Mouse (Mus musculus) retina, adult 2 months (tissue): Measurements from ENCODE around the gene Suz12.
"Not testable (repeated sequence)": the region's sequence is repeated elsewhere in the genome, so short reads cannot be mapped to it uniquely, and the experiment has no call there.

Source experiments
- DNase-seq: peaks from one replicate; pipeline ENCODE4 v3.0.0-alpha.2; 2012; ENCODE audit warnings: low read depth, low spot score

Gene Suz12

GRCm38 (mm10) chr11:79992035-79992591 is 793 bp upstream of the Suz12 start:
- no peak for DNase-seq

GRCm38 (mm10) chr11:79993356-79994270 is 707 bp downstream of the Suz12 start:
- no peak for DNase-seq

GRCm38 (mm10) chr11:79994271-79994988 is 1.5 kb downstream of the Suz12 start:
- no peak for DNase-seq

GRCm38 (mm10) chr11:80016533-80016932 is 23.6 kb downstream of the Suz12 start:
- DNase-seq, result not testable (repeated sequence)

- DNase-seq, result no peak
Measured at GRCm38 (mm10) chr11:80019792-80020191, 26.9 kb downstream of the Suz12 start.

GRCm38 (mm10) chr11:80021306-80021705 is 28.4 kb downstream of the Suz12 start:
- DNase-seq, result no peak

- no peak for DNase-seq
Measured at GRCm38 (mm10) chr11:80037495-80037894, 44.6 kb downstream of the Suz12 start.

GRCm38 (mm10) chr11:80042615-80043418 is 49.9 kb downstream of the Suz12 start:
- DNase-seq, result no peak

- DNase-seq, result no peak
Measured at GRCm38 (mm10) chr11:80043419-80043817, 50.5 kb downstream of the Suz12 start.

- DNase-seq, result no peak
Measured at GRCm38 (mm10) chr11:80046856-80047255, 54.0 kb downstream of the Suz12 start.

GRCm38 (mm10) chr11:80050088-80050487 is 57.2 kb downstream of the Suz12 start:
- DNase-seq, result no peak

GRCm38 (mm10) chr11:80052456-80052855 is 59.5 kb downstream of the Suz12 start:
- DNase-seq, result no peak

- no peak for DNase-seq
Measured at GRCm38 (mm10) chr11:80053171-80053570, 60.3 kb downstream of the Suz12 start.

- no peak for DNase-seq
Measured at GRCm38 (mm10) chr11:80054659-80055058, 61.8 kb downstream of the Suz12 start.

- DNase-seq, result no peak
Measured at GRCm38 (mm10) chr11:80056141-80056540, 63.2 kb downstream of the Suz12 start.

GRCm38 (mm10) chr11:80062159-80062558 is 69.3 kb downstream of the Suz12 start:
- no peak for DNase-seq

GRCm38 (mm10) chr11:80066373-80066772 is 73.5 kb downstream of the Suz12 start:
- not testable (repeated sequence) for DNase-seq

GRCm38 (mm10) chr11:80067558-80067957 is 74.7 kb downstream of the Suz12 start:
- no peak for DNase-seq

- DNase-seq, result no peak
Measured at GRCm38 (mm10) chr11:80069815-80070214, 76.9 kb downstream of the Suz12 start.

GRCm38 (mm10) chr11:80071039-80071438 is 78.1 kb downstream of the Suz12 start:
- no peak for DNase-seq

- no peak for DNase-seq
Measured at GRCm38 (mm10) chr11:80072365-80072764, 79.5 kb downstream of the Suz12 start.
